Mouse (Mus musculus) embryonic fibroblast, embryonic 13.5 days (primary cell): ENCODE measurements around the gene Mindy2.

Experiments used
- CTCF ChIP-seq: IDR thresholded peaks from 2 replicates; pipeline ENCODE4 v1.5.1; 2011; ENCODE audit warnings: mild to moderate bottlenecking, control low read depth, low read length, moderate library complexity, borderline replicate concordance; ENCODE audit not compliant: insufficient read depth
- POLR2A ChIP-seq: IDR thresholded peaks from 2 replicates; pipeline ENCODE4 v1.6.1; 2011; ENCODE audit warnings: low read depth, mild to moderate bottlenecking, control low read depth, low read length, moderate library complexity

- TF ChIP-seq CTCF (no peak), POLR2A (no peak)
Observed at GRCm38 (mm10) chr9:70691772-70692693, 35.1 kb upstream of the Mindy2 start.
